Mouse (Mus musculus) intestine, embryonic 14.5 days (tissue): Measurements from ENCODE around the gene Sfxn5. TPM values are rescaled to one million over a fixed set of nuclear protein-coding genes. Genes with fewer than 3 reads are reported as not detected.

Source experiments
- ATAC-seq: fragments of 200-750 bp; cut with Nextera tagmentation; replicated peaks from 2 replicates; pipeline ENCODE4 v1.8.0; 2017; ENCODE audit warnings: low read depth, moderate number of reproducible peaks, moderate TSS enrichment, moderate library complexity; ENCODE audit not compliant: low FRiP score, low TSS enrichment
- DNase-seq: peaks from one replicate; pipeline ENCODE4 v3.0.0-alpha.2; 2018; ENCODE audit warnings: low spot score
- H3K27ac ChIP-seq: fragments of 300-500 bp; sonication (generic); 2 replicates; pipeline ENCODE4 v1.5.1; 2014; ENCODE audit warnings: low read depth, mild to moderate bottlenecking, control low read depth
- H3K27me3 ChIP-seq: fragments of 300-500 bp; sonication (generic); replicated peaks from 2 replicates; pipeline ENCODE4 v1.6.1; 2014; ENCODE audit warnings: low read length, control low read depth; ENCODE audit not compliant: control insufficient read depth, insufficient read depth
- H3K36me3 ChIP-seq: fragments of 300-500 bp; sonication (generic); 2 replicates; pipeline ENCODE4 v1.6.1; 2014; ENCODE audit warnings: low read length, control low read depth; ENCODE audit not compliant: control insufficient read depth, insufficient read depth
- H3K4me1 ChIP-seq: fragments of 300-500 bp; sonication (generic); replicated peaks from 2 replicates; pipeline ENCODE4 v1.6.1; 2014; ENCODE audit warnings: low read length, control low read depth, mixed read lengths; ENCODE audit not compliant: control insufficient read depth, insufficient read depth
- H3K4me2 ChIP-seq: fragments of 300-500 bp; sonication (generic); 2 replicates; pipeline ENCODE4 v1.6.1; 2014; ENCODE audit warnings: low read length
- H3K4me3 ChIP-seq: fragments of 300-500 bp; sonication (generic); 2 replicates; pipeline ENCODE4 v1.5.1; 2014; ENCODE audit warnings: low read depth, low read length, control low read depth, mixed read lengths
- H3K9ac ChIP-seq: fragments of 300-500 bp; sonication (generic); 2 replicates; pipeline ENCODE4 v1.6.1; 2014; ENCODE audit warnings: mild to moderate bottlenecking, low read length
- H3K9me3 ChIP-seq: fragments of 300-500 bp; sonication (generic); 2 replicates; pipeline ENCODE4 v1.6.1; 2016; ENCODE audit warnings: low read length, control low read depth; ENCODE audit not compliant: control insufficient read depth
- WGBS: fragments of 180-500 bp; shearing (Covaris S2); extraction: QIAGEN DNeasy Blood & Tissue Kit; methylation state at CpG from one replicate; pipeline ENCODE4 v1.1.7; 2014; 5-methylcytosine and 5-hydroxymethylcytosine counted together
- polyA plus RNA-seq: library from polyadenylated mRNA; unstranded; fragments of >200 nt; fragmentation: Nextera tagmentation; extraction: Ambion mirVana; gene quantifications from 2 replicates; pipeline ENCODE4 v1.2.1, GENCODE M21; 2014

Gene Sfxn5
- polyA plus RNA-seq, 1 experiment from 2014 or later = 8.3 TPM

DNA sequence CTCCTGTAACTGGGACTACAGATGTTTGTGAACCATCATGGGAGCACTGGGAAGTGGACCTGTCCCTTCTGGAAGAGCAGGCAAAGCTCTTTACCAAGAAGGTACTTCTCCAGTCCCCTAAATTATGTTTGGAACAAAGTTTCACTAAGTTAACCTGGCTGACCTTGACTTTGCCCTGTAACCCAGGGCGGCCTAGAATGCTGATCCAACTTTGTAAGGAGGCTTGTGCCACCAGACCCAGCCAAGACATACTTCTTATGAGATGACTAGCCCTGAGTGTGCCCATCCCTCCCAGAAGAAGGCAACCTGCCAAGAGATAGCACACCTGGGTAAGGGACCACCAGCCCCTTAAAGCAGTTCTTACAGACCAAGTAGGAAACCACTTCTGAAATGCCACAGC is 25.7 kb upstream of the Sfxn5 start:
- Histone ChIP-seq H3K9me3 (no peaks in the 10 kb centered on the region), H3K4me1 (no peaks in the 10 kb centered on the region), H3K4me3 (no peak overlapping the region), H3K4me2 (no peak overlapping the region), H3K27ac (no peak overlapping the region), H3K27me3 (no peaks in the 10 kb centered on the region), H3K9ac (no peak overlapping the region), H3K36me3 (no peaks in the 10 kb centered on the region)
- no peak for ATAC-seq
- no peak for DNase-seq
- 91% methylated on average over 1 of the region's 1 CpGs for WGBS

DNA sequence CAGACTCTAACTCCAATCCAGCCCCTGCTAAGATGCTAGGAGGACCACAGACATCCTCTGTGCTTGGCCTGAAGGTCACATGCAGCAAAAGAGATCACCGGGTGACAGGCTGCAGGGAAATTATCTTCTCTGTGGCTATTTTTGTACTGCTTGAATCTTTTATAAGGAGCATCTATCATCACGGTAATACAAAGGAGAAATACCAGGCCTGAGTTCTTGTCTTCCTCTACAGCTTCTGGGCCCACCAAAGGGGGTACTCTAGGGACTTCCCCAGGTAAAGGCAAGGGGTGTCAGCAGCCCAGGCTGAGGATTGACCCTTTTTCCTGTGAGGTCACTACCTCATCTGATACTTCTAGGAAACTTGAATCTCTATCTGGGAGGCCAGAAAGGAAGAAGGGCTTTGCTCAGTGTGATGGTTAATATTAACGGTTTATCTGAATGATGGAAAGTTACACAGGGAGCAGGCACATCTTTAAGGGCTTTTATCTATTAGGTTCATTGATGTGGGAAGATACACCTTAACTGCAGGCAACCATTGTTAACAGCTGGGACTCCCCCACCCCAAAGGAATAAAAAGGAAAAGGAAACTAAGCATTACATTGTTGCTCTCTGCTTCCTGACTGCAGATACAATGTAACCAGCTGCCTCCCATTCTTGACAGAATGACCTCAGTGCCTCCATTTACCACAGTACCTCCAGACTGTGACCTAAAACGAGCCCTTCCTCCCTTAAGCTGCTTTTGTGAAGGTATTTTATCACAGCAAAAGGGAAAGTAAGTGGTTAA is 23.7 kb upstream of the Sfxn5 start:
- DNase-seq (no peak), ATAC-seq (no peak)
- H3K9me3 ChIP-seq = no peaks in the 10 kb centered on the region
- no peaks in the 10 kb centered on the region for H3K36me3 ChIP-seq
- no peaks in the 10 kb centered on the region for H3K4me1 ChIP-seq
- no peak overlapping the region for H3K9ac ChIP-seq
- no peak overlapping the region for H3K4me3 ChIP-seq
- H3K27me3 ChIP-seq = no peaks in the 10 kb centered on the region
- WGBS = 57% methylated on average over 4 of the region's 4 CpGs
- H3K27ac ChIP-seq = no peak overlapping the region
- H3K4me2 ChIP-seq = no peak overlapping the region

DNA sequence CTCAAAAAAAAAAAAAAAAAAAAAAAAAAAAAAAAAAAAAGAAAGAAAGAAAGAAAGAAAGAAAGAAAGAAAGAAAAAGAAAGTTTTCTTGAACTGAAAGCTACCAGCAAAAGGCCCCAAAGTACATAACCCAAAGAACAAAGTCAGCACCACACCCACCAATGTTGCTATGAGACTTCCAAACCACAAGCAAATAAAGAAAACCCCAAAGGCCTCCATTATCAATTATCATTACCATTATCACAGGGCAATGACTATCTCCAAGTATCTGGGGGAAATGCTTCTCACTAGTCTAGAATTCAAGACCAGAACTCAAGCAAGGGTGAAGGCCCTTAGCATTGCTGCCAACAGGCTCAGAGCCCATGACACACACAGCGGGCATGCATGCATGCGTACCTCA is 22.5 kb upstream of the Sfxn5 start:
- no peaks in the 10 kb centered on the region for H3K36me3 ChIP-seq
- DNase-seq (no peak), ATAC-seq (no peak)
- no peak overlapping the region for H3K9ac ChIP-seq
- H3K4me1 ChIP-seq = no peaks in the 10 kb centered on the region
- no peaks in the 10 kb centered on the region for H3K27me3 ChIP-seq
- no peak overlapping the region for H3K4me2 ChIP-seq
- H3K27ac ChIP-seq = no peak overlapping the region
- H3K9me3 ChIP-seq = no peaks in the 10 kb centered on the region
- 98% methylated on average over 2 of the region's 2 CpGs for WGBS
- H3K4me3 ChIP-seq = no peak overlapping the region

DNA sequence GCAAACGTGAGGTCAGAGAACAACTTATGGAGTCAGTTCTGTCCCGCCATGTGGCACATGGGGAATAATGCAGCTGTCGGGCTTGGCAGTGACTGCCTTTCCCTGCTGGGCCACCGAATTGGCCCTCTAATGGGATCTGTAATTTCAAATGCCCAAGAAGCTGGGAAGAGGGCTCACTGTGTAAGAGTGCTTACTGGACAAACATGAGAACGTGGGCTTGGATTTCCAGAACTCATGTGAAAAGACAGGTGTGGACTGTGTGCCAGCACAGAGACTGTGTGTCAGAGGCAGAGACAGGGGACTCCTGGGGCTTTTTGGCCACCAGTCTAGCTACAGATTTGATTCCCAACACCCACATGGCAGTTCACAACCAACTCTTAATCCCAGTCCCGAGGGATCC is 21.5 kb upstream of the Sfxn5 start:
- Histone ChIP-seq H3K4me3 (no peak overlapping the region), H3K9me3 (no peaks in the 10 kb centered on the region), H3K9ac (no peak overlapping the region), H3K36me3 (no peaks in the 10 kb centered on the region), H3K27ac (no peak overlapping the region), H3K4me1 (no peaks in the 10 kb centered on the region), H3K27me3 (no peaks in the 10 kb centered on the region), H3K4me2 (no peak overlapping the region)
- no peak for ATAC-seq
- DNase-seq = no peak
- WGBS = 83% methylated on average over 6 of the region's 6 CpGs

DNA sequence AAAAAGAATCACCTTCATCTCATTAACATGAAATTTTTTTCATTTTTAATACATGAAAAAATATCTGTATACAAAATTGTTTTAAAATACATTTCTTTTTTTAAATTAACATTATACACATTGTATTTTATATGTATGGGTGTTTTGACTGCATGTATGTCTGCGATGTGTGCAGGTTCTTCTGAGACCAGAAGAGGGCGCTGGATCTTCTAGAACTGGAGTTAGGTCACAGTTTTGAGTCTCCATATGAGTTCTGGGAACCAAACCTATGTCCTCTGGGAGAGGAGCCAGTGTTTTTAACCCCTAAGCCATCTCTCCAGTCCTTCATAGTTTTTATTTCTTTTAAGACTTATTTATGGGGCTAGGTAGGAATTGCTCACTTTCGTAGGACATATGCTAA is 20.5 kb upstream of the Sfxn5 start:
- no peak overlapping the region for H3K9ac ChIP-seq

DNA sequence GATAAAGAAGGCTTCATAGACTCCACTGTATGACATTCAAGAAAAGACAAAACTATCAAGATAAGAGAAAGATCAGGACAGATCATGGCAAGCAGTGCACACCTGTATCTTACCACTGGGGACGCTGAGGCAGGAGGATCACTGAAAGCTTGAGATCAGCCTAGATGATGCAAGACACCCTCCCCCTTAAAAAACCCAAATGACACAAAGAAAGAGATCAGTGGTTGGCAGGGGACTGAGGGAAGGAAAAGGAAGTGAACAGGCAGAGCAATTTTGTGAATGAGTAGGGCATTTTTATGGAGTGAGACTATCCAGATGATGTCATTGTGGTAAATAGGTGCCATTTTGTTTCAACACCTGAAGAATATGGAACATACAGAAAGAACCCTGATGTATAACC is 16.9 kb upstream of the Sfxn5 start:
- ATAC-seq = no peak
- DNase-seq = no peak
- Histone ChIP-seq H3K36me3 (0 out of 2 replicates have a peak, but pooled peaks cover 7% of the 10 kb centered on the region), H3K9ac (no peak overlapping the region), H3K4me1 (no peaks in the 10 kb centered on the region), H3K4me3 (no peak overlapping the region), H3K4me2 (no peak overlapping the region), H3K9me3 (no peaks in the 10 kb centered on the region), H3K27me3 (no peaks in the 10 kb centered on the region), H3K27ac (no peak overlapping the region)
- WGBS = 86% methylated on average over 1 of the region's 1 CpGs

More for the DNA sequence above, 20.5 kb upstream of the Sfxn5 start:
- H3K36me3 ChIP-seq = no peaks in the 10 kb centered on the region
- H3K4me2 ChIP-seq = no peak overlapping the region
- ATAC-seq (no peak), DNase-seq (no peak)
- no peaks in the 10 kb centered on the region for H3K9me3 ChIP-seq
- no peaks in the 10 kb centered on the region for H3K27me3 ChIP-seq
- H3K4me1 ChIP-seq = no peaks in the 10 kb centered on the region
- WGBS = 65% methylated on average over 3 of the region's 3 CpGs
- H3K27ac ChIP-seq = no peak overlapping the region
- H3K4me3 ChIP-seq = no peak overlapping the region

DNA sequence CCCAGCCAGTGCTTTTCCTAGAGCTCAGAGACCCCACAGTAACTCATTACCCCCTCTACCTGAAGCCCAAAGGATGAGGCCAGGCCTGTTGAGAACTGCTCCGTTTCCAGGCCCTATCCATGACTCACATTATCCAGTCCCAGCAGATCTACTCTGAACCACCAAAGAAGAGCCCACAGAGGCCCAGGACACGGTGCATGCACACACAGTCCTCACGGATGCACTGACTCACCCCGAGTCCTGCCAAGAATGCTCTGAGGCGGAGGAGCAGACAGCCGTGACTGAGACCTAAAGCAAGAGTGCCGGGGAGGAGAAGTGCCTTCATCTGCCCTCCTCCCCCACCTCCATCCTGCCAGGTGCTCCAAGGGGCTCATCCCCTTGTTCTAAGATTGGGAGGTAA is 16.0 kb upstream of the Sfxn5 start:
- H3K9me3 ChIP-seq = no peaks in the 10 kb centered on the region
- no peak for DNase-seq
- WGBS = 71% methylated on average over 7 of the region's 7 CpGs

DNA sequence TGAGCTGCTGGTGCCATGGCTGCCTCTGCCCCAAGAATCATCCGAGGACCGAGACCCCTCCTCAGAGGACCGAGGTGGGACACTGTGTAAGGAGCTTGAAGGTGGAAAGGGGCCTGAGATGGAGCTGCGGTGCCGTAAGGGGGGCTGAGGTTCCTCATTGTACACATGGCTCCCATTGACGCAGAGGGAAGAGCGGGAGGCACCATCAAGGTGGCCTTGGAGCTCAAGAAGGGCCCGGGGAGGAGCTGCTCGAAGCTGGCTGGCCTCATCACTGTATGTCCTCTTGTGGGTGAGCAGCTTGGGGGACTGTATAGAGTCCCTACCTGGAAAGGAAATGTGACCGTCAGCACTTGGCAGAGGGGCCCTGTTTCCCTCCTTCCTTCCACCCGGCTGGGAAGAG is 14.9 kb upstream of the Sfxn5 start:
- Histone ChIP-seq H3K4me2 (no peak overlapping the region), H3K9ac (no peak overlapping the region), H3K36me3 (0 out of 2 replicates have a peak, but pooled peaks cover 7% of the 10 kb centered on the region), H3K27me3 (no peaks in the 10 kb centered on the region), H3K4me3 (no peak overlapping the region), H3K4me1 (no peaks in the 10 kb centered on the region), H3K9me3 (no peaks in the 10 kb centered on the region), H3K27ac (no peak overlapping the region)
- 86% methylated on average over 11 of the region's 11 CpGs for WGBS
- no peak for DNase-seq
- ATAC-seq = no peak

More for the DNA sequence above, 16.0 kb upstream of the Sfxn5 start:
- no peak overlapping the region for H3K4me3 ChIP-seq
- no peak overlapping the region for H3K27ac ChIP-seq
- H3K36me3 ChIP-seq = 0 out of 2 replicates have a peak, but pooled peaks cover 7% of the 10 kb centered on the region
- H3K9ac ChIP-seq = no peak overlapping the region
- ATAC-seq = no peak
- H3K4me1 ChIP-seq = no peaks in the 10 kb centered on the region
- H3K4me2 ChIP-seq = no peak overlapping the region
- no peaks in the 10 kb centered on the region for H3K27me3 ChIP-seq

DNA sequence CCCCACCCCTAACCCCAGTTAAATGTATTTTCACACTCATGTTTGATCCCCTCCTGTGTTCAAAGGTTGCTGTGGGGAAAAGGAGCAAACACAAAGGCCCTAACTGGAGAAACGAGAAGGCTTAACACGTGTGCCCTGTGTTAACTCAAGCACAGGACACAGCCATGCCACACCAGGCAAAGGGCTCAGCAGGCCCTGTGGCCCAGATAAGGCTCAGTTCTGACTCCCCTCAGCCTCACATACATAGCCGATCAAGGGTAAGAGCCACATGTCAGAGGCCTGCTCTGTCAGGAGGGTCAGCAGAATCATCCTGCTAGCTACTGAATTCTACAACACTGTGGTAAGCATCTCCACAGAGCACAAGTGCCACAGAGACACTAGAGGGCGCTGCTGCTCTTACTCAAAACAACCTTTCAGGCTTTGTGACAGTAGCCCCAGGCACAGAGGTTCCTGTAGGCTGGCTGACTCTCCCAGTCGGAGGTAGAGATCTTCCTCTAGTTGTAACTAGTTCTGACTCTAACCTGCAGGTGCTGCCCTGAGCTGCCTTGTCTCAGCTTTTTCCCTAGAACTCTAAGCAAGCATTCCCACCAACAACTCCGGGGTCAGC is 12.9 kb upstream of the Sfxn5 start:
- no peak overlapping the region for H3K9ac ChIP-seq
- DNase-seq = peak; percentile 92
- WGBS = 39% methylated on average over 6 of the region's 6 CpGs
- H3K27ac ChIP-seq = no peak overlapping the region
- H3K36me3 ChIP-seq = 0 out of 2 replicates have a peak, but pooled peaks cover 7% of the 10 kb centered on the region
- no peaks in the 10 kb centered on the region for H3K27me3 ChIP-seq
- no peak overlapping the region for H3K4me2 ChIP-seq
- H3K4me3 ChIP-seq = no peak overlapping the region
- H3K4me1 ChIP-seq = no peaks in the 10 kb centered on the region
- H3K9me3 ChIP-seq = no peaks in the 10 kb centered on the region
- peak; percentile 83 for ATAC-seq
